Mouse (Mus musculus) layer of hippocampus, adult 2 months (tissue): ENCODE data around the gene Itprid1. TPM values are rescaled to one million over a fixed set of nuclear protein-coding genes. Genes with fewer than 3 reads are reported as not detected.
A peak's percentile ranks its signal among the peaks of the same experiment; 100 is the strongest.

Source experiments
- DNase-seq, 2 experiments: peaks; one replicate each; pipeline ENCODE4 v3.0.0; 2022; ENCODE audit warnings: low spot score in 2 of 2
- H3K27ac ChIP-seq: fragments of 200-600 bp; 2 replicates; pipeline ENCODE4 v1.8.1; 2022
- H3K4me3 ChIP-seq: fragments of 200-600 bp; 2 replicates; pipeline ENCODE4 v1.8.1; 2022; ENCODE audit warnings: mild to moderate bottlenecking
- CTCF ChIP-seq: fragments of 200-600 bp; conservative IDR thresholded peaks from 2 replicates; pipeline ENCODE4 v1.8.1; 2022; ENCODE audit warnings: antibody characterized with exemption, mild to moderate bottlenecking, moderate library complexity
- total RNA-seq, 2 experiments: library from RNA; stranded (reverse); gene quantifications; 2 replicates each; pipeline ENCODE4 v1.2.3; 2021

Itprid1 gene
- total RNA-seq, 2 experiments from 2014 or later, result 1.00 to 1.0 TPM

DNA sequence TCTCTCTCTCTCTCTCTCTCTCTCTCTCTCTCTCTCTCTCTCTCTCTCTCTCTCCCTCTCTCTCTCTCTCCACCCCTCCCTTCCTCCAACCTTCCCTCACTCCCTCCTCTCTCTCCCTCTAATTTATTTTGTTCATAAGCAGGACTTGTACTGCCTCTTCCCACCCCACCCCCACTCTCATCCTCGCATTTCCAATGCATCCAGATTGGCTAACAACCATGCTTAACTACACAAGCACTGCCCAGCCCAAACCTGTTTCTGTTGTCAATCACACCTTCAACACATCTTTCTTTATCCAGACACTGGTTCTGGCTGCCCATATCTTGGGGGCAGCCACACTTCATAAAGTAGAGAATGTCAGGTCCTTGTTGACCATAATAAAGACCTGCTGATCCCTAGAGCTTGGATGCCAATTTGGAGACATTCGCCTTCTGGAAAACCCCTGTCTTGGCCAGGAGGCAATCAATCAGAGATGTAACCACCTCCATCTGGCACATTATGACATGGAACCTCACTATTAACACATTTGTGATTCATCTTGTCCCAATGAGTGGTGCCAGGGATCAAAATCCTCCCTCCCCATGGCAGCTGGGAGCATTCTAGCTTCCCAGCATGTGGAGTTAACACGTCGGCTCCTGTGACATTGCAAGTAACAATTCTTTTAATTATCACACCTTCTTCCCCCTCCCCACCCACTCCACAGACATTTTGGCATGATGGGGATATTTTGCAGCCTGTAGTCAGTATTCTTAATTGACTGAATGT, 84.4 kb downstream of the Itprid1 start:
- no peak for TF ChIP-seq CTCF
- DNase-seq, result peak; percentile 29 to 32
- Histone ChIP-seq H3K27ac (peak overlapping the region; percentile 71; the same call in 1 of the 2 replicates), H3K4me3 (no peak overlapping the region)

DNA sequence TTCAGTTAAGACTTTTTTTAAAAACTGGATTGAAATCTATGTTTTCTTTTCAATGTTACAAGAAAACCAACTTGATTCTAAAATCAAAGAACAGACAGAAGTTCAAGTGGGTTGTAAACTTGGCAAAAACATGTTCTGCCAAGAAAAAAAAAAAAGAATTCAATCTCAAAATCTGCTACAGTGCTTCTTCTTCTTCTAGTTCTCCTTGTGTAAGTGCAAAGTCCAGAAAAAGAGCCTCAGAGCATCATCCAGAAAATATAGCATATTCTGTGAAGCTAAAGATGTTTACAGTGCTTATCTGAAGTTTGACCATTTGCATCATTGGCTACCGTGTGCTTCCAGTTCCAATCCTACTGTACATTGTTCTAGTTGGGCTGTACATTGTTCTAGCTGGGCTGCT, 108.0 kb downstream of the Itprid1 start:
- Histone ChIP-seq H3K27ac (peak overlapping the region; percentile 70), H3K4me3 (no peak overlapping the region)
- TF ChIP-seq CTCF, result no peak
- DNase-seq, result no peak

DNA sequence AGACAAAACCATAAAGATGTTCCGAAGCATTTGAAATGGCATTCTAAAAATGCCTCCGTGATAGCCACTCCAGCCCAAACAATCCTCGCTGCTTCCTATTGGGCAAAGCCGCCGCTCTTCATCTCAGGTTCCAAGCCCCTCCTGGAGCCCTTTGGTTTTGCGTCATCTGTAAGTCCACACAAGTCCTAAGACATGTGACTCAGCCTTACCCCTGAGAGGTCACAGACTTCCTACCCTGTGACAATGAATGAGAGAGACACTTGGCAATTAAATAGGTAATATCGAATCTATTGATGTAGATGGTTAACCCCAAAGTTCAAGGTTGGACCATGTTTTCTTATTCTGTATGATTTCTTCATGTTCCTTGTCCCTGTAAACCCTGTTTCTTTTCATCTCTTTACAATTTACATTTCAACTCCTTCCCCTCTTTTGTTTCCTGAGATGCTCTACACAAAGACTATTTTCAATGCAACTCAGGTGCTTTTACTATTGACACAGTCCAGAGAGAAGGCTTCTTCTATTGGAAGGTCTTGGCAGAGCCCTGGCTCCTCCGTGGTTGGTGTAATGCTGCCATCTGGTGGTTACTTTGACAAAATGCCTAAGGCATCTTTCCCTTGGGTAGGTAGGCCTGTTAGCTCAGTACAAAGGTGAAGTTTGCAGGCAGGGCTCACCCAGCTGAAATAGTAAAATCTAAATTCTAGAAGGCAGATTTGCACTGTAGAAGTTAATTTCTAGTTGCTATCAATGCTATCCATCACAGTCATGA, 113.8 kb downstream of the Itprid1 start:
- no peak overlapping the region for H3K4me3 ChIP-seq
- DNase-seq, result peak; percentile 75 to 84
- peak overlapping the region; percentile 36 for H3K27ac ChIP-seq
- TF ChIP-seq CTCF, result peak; percentile 96

DNA sequence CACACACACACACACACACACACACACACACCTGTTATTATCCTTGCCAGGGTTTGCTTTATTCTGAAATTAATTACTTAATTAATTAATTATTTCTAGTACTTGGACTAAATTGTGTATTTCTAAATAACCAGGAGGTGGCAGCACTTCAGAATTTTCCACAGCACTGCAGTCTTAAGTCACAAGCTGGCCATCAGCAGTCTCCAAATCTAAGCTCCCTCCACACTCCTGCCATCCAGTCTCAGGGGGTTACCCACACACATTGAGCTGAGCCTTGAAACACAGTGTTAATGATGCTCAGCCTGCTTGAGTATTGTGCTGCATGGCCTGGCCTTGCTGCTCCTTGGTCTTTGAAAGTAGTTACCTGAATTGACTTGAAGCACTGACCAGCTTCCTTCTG, 136.3 kb downstream of the Itprid1 start:
- H3K27ac ChIP-seq, result no peak overlapping the region
- no peak overlapping the region for H3K4me3 ChIP-seq
- TF ChIP-seq CTCF, result peak; percentile 74
- DNase-seq, result peak; percentile 41 to 54

DNA sequence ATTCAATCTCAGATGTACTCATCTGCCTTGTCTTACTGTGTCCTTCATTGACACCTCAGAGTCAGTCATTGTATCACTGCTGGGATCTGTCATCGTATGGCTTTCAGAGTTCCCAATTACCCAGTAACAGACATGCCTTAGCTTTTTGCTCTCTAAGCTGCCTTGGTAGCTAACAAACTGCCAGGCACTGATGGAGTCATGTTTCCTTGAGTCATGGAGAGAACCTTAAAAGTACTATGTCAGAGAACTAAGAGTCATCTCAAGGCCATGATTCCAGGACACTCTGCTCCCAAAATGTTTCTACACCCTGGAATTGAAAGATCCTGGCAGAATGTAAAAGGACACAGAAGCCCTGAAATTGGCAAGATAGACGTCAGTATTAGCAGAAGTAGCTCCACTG, 143.1 kb downstream of the Itprid1 start:
- no peak for DNase-seq
- Histone ChIP-seq H3K27ac (no peak overlapping the region), H3K4me3 (no peak overlapping the region)
- no peak for TF ChIP-seq CTCF

DNA sequence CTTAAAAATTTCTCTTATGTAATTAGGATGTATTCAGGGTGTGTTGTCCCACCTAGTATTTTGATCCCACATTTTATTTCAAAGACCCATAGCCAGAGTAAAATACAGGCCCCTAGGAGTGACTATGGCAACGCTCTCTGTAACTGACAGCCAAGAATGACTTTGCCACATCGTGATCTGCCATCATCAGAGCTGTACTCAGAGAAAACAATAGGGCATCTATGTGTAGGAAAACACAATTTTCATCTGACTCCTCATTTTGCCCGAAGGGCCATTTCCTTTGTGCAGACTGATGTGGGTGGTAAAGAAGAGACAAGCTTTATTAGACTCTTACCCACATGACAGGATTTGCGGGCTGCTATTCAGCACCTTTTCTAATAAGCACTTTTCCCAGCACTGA, 172.0 kb downstream of the Itprid1 start:
- H3K4me3 ChIP-seq, result no peak overlapping the region
- no peak for TF ChIP-seq CTCF
- no peak overlapping the region for H3K27ac ChIP-seq
- DNase-seq, result no peak

DNA sequence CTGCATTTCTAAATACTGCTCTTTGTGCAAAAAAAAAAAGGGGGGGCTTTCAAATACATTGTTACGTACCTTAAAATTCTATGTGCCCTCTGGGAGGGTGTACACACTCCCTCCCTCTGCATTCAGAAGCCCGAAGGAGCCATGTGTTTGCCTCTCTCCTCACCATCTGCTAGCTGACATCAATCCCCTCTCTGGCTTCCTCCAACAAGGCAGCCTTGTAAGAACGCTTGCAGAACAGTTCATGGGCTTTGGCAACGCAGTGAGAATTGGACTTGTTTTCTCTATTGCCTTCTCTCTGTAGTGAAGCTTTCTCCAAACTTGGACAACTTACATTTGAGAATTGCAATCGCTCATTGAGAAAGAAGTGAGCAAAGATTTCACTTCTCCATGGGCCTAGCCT, 175.7 kb downstream of the Itprid1 start:
- no peak for TF ChIP-seq CTCF
- H3K27ac ChIP-seq, result no peak overlapping the region
- DNase-seq, result peak; percentile 29 to 53
- no peak overlapping the region for H3K4me3 ChIP-seq

DNA sequence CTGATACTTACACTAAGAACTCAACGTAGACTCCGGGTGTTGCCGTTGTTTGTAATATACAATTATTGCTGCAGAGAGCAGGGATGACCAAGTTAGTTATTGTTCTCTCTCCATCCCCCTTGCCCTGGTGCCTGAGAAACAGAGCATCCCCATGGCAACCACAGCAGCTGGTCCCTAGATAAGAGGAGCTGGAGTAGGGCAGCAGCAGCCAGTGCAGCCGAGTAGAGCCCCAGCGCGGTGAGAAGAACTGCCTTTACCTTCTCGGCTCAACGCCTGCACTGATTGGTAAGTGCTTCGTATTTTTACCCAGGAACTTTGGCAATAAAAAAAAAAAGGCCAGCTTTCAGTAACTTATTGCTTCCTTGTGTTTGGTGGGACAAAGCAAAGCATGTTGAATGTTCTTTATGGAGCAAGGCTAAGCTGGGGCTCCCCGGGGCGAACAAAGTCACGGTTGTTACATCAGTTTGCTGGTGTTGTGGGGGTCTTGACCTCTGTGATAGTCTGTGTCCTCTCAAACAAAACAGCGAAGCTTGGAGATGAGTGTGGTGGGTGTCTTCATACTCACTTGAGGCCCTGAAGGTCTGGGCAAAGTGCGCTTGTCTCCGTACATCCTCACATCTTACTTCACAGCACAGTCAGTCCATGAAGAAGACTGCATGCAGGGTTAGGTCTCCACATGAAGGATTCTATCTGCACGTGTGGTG, 180.7 kb downstream of the Itprid1 start, which contains the start of gene Ppp1r17:
Gene Ppp1r17 (plus strand): TSS at position 207 of the 704 bp plus-strand sequence.
- H3K27ac ChIP-seq, result no peak within 1 kb of the TSS
- no peak for TF ChIP-seq CTCF
- DNase-seq, result no peak
- H3K4me3 ChIP-seq, result no peak within 1 kb of the TSS

DNA sequence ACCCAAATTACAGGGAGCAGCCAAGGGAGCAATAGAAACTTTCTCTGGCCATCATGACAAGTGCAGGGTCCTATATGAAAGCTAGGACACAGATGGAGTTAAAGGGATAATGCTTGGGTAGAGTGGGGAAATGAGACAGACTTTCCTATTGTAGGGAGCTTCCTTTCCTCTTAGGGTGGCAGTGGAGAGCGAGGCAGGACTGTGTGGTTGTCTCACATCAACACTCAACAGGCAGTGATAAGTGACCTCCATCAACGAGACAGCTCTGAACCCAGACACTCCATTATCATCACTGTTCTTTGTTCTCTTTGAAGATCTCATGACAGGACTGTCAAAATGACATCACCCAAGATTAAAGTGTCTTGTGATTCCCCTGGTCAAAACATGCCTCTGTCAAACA, 182.9 kb downstream of the Itprid1 start:
- no peak overlapping the region for H3K4me3 ChIP-seq
- no peak for DNase-seq
- no peak for TF ChIP-seq CTCF
- H3K27ac ChIP-seq, result no peak overlapping the region

DNA sequence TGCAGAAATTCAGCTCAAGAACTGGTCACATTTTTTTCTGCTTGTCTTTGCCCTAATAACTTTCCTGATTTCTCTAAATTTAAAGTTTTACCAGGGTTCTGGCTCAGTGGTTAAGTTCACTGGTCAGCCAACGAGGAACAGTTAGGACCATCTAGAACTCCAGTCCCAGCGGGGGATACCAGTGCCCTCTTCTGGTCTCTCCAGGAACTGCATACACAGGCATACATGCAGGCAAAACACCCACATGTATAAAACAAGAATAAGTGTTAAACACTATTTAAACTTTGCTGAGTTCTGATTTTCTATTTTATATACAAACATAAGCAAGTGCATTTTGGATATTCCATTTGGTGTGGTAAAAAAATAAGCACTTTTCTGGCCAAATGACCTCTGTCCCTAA, 188.8 kb downstream of the Itprid1 start:
- TF ChIP-seq CTCF, result peak; percentile 71
- Histone ChIP-seq H3K27ac (no peak overlapping the region), H3K4me3 (no peak overlapping the region)
- no peak for DNase-seq

DNA sequence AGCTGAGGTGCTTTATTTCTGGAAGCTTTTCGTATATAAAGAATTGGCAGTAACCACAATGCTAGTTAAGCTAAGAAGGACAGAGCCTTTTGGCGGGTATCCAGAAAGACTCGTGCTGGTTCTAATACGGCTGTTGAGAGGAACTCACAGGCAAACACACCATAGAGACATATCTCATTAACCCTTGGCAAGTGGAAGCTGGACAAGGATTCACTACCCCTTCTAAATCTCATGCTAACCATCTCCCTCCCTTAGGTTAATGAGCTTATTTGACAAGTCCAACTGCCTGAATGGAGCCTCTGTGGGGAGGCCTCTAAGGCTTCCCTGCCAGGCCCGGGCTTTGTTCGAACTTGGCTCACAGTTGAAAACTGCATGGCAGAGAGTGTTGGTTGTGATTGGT, 190.6 kb downstream of the Itprid1 start:
- H3K27ac ChIP-seq, result no peak overlapping the region
- no peak for TF ChIP-seq CTCF
- DNase-seq, result no peak
- no peak overlapping the region for H3K4me3 ChIP-seq

DNA sequence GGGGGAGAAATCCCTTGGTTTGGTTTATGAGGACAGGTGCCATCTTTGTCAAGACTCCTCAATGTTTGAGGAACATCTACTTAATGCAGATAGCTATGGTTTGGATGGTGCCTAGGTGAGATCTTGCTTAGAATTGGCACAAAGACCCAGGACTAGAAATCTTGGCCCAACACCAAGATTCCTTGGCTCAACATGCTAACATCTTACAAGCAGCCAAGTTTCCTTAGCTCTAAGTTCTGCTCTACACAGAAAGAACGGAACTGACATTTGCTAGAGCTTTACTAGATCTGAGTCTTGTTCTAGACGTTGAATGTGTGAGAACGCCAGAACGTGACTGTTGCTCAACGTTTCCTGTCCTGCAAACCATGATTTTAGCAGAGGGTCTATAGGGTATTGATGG, 191.3 kb downstream of the Itprid1 start:
- DNase-seq, result no peak
- no peak overlapping the region for H3K27ac ChIP-seq
- no peak for TF ChIP-seq CTCF
- no peak overlapping the region for H3K4me3 ChIP-seq

Other genes with a start within 250 kb of the Itprid1 start
- 100 to 1,000 TPM; 170 to 200 TPM for gene Neurod6, start 155.6 kb upstream of the Itprid1 start, total RNA-seq
- gene Ppp1r17, start 180.6 kb downstream of the Itprid1 start, total RNA-seq, result not detected